Mouse (Mus musculus) forebrain, postnatal 0 days (tissue): ENCODE data around the gene Senp1. TPM values are rescaled to one million over a fixed set of nuclear protein-coding genes. Genes with fewer than 3 reads are reported as not detected.
A peak's percentile ranks its signal among the peaks of the same experiment; 100 is the strongest.

ENCODE experiments used
- ATAC-seq: fragments of 200-750 bp; cut with Nextera tagmentation; 2 replicates; pipeline ENCODE4 v1.8.0; 2017; ENCODE audit warnings: mild to moderate bottlenecking, moderate library complexity
- DNase-seq: peaks from one replicate; pipeline ENCODE4 v3.0.0-alpha.2; 2015
- H3K27ac ChIP-seq: fragments of 300-500 bp; sonication (generic); 2 replicates; pipeline ENCODE4 v1.5.1; 2014; ENCODE audit warnings: low read depth, mild to moderate bottlenecking, antibody characterized with exemption, low read length, moderate library complexity, mixed read lengths
- H3K27me3 ChIP-seq: fragments of 300-500 bp; sonication (generic); 2 replicates; pipeline ENCODE4 v1.6.1; 2014; ENCODE audit warnings: mild to moderate bottlenecking, low read length, mixed read lengths; ENCODE audit not compliant: insufficient read depth
- H3K36me3 ChIP-seq: fragments of 300-500 bp; sonication (generic); 2 replicates; pipeline ENCODE4 v1.6.1; 2014; ENCODE audit warnings: mild to moderate bottlenecking, moderate library complexity; ENCODE audit not compliant: insufficient read depth
- H3K4me1 ChIP-seq: fragments of 300-500 bp; sonication (generic); 2 replicates; pipeline ENCODE4 v1.6.1; 2014; ENCODE audit warnings: antibody characterized with exemption; ENCODE audit not compliant: insufficient read depth
- H3K4me2 ChIP-seq: fragments of 300-500 bp; sonication (generic); 2 replicates; pipeline ENCODE4 v1.6.1; 2014; ENCODE audit warnings: low read depth, mild to moderate bottlenecking, moderate library complexity
- H3K4me3 ChIP-seq: fragments of 300-500 bp; sonication (generic); 2 replicates; pipeline ENCODE4 v1.5.1; 2014; ENCODE audit warnings: low read depth, low read length, mixed read lengths
- H3K9ac ChIP-seq: fragments of 300-500 bp; sonication (generic); 2 replicates; pipeline ENCODE4 v1.6.1; 2014; ENCODE audit warnings: mild to moderate bottlenecking
- H3K9me3 ChIP-seq: fragments of 300-500 bp; sonication (generic); 2 replicates; pipeline ENCODE4 v1.6.1; 2016; ENCODE audit warnings: low read length
- CTCF ChIP-seq: sonication (generic); IDR thresholded peaks from 2 replicates; pipeline ENCODE4 v1.5.1; 2016; ENCODE audit warnings: antibody characterized with exemption, control low read depth, low read depth
- WGBS: fragments of 180-500 bp; shearing (Covaris S2); extraction: QIAGEN DNeasy Blood & Tissue Kit; methylation state at CpG from one replicate; pipeline ENCODE4 v1.1.7; 2014; 5-methylcytosine and 5-hydroxymethylcytosine counted together
- polyA plus RNA-seq: library from polyadenylated mRNA; unstranded; fragments of >200 nt; fragmentation: Nextera tagmentation; extraction: Ambion mirVana; gene quantifications from 2 replicates; pipeline ENCODE4 v1.2.1, GENCODE M21; 2015
- total RNA-seq: library from RNA; depleted of rRNA; stranded (reverse); fragments of >200 nt; gene quantifications from 2 replicates; pipeline ENCODE4 v1.2.3, GENCODE M21; 2014; rRNA removed

Gene Senp1
- total RNA-seq (13.6 and 19.8 TPM in 2 replicates), polyA plus RNA-seq (8.5 and 12.2 TPM in 2 replicates)

DNA sequence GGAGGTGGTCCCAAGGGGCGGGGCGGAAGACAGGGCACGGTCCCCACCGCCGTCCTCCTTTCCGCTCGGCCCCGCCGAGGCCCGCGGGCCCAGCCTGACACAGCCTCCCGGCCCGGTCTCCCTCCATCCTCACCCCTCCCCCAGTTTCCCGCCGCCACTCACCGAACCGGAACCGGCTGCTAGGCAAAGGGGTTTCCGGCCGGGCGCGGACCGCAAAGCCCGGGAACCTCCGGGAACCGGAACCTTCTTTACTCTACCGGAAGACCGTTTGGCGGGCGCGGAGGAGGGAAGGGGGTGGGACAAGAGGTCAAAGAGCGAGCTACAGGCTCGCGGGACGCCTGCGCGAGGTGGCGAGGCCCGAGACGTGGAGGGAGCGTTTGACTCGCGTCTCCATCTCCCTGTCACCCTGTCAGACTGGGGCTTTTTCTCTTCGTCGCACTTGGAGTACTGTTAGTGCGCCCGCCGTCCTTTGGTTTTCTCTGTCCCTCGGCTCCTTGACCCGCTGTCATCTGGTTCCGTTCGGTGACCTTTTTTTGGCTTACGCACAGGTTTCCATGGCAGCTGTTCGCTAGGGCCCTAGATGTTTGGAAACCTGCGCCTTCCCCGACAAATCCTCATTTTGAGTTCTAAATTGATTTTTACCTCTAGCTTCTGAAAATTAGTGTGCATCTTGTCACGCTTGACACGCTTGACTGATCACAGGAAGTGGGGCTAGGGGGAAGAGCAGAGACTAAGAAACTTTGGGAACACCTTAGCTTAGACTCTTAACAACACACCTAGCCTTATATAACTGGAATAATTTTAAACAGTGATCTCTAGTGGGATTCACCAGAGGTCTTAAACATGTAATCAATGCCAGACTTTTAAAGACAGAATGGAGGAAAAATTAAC lies at the start of gene Senp1:
TSS of gene Senp1 (minus strand) at position 624 of the 891 bp plus-strand sequence.
- no peak for TF ChIP-seq CTCF
- Histone ChIP-seq H3K4me3 (peak within 1 kb of the TSS; percentile 64), H3K4me2 (peak within 1 kb of the TSS; percentile 67), H3K9ac (peak within 1 kb of the TSS; percentile 71), H3K27me3 (no peaks in the 10 kb centered on the region), H3K4me1 (0 out of 2 replicates have a peak, but pooled peaks cover 6% of the 10 kb centered on the region), H3K9me3 (no peaks in the 10 kb centered on the region), H3K27ac (peak within 1 kb of the TSS; percentile 92), H3K36me3 (no peaks in the 10 kb centered on the region)
- ATAC-seq, result peak; percentile 96
- 1% methylated on average over 57 of the region's 58 CpGs for WGBS
- peak; percentile 92 for DNase-seq

DNA sequence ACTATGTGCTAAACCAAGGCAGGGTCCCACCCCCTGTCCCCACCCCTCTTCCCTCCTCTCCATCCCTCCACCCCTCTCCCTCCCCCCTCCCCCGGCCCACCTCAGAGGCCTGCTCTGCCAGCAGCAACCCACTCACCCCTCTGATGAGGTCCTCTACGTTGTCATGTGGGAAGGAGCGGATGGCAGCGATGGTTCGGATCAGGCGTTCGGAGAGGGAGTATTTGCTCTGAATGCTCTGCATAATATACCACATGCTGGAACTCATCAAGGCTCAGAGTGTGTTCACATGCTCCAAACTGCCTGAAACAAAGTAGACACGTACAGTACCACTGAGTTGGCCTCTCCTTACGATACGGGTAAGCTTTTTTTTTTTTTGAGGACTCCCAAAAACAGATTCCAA lies 49.0 kb upstream of the Senp1 start:
- no peak for DNase-seq

DNA sequence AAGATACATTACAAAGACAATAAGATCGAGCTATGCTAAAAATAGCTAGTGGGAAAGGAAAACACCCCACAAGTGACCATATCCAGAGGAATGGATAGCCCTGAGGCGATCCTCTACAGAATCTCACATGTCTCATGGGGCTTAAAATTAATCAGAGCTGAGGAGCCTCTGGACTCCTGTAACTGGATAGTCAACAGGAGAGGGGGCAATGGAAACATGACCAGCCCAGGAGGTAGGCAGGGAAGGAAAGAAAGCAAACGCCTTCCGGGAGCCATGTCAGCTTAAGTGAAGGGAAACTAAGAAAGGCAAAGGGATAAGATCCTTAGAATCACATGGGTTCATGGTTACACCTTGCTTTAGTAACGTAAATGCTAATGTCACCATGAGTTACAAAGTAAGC lies 47.3 kb upstream of the Senp1 start:
- WGBS, result 94% methylated on average over 5 of the region's 5 CpGs

More for the DNA sequence above, 49.0 kb upstream of the Senp1 start:
- H3K4me2 ChIP-seq, result no peak overlapping the region
- H3K36me3 ChIP-seq, result peaks cover 29% of the 10 kb centered on the region
- no peak overlapping the region for H3K27ac ChIP-seq
- no peak overlapping the region for H3K4me3 ChIP-seq
- TF ChIP-seq CTCF, result no peak
- WGBS, result 90% methylated on average over 10 of the region's 10 CpGs
- H3K27me3 ChIP-seq, result no peaks in the 10 kb centered on the region
- H3K9me3 ChIP-seq, result no peaks in the 10 kb centered on the region
- peaks cover 5% of the 10 kb centered on the region; the same call in 1 of the 2 replicates for H3K4me1 ChIP-seq
- H3K9ac ChIP-seq, result no peak overlapping the region
- ATAC-seq, result no peak

DNA sequence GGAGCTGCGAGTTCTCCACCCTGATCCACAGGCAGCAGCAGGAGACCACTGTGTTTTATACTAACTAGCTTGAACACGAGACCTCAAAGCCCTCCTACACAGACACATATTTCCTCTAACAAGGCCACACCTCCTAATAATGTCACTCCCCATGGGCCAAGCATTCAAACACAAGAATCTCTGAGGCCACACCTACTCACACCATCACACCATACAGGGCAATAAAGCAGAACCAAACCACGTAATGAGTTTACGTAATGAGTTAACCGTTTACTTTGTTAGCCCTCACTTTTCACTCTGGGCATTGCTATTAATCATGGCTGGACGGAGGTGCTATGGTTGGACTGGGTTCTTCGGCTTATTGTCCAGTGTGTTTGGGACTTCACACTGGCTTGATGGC lies 46.2 kb upstream of the Senp1 start:
- Histone ChIP-seq H3K27me3 (no peaks in the 10 kb centered on the region), H3K4me3 (no peak overlapping the region), H3K4me1 (peaks cover 3% of the 10 kb centered on the region; the same call in 1 of the 2 replicates), H3K4me2 (no peak overlapping the region), H3K27ac (no peak overlapping the region), H3K9ac (no peak overlapping the region), H3K36me3 (peaks cover 54% of the 10 kb centered on the region), H3K9me3 (no peaks in the 10 kb centered on the region)
- DNase-seq (no peak), ATAC-seq (no peak)
- WGBS, result 78% methylated on average over 7 of the region's 7 CpGs
- no peak for TF ChIP-seq CTCF

More for the DNA sequence above, 47.3 kb upstream of the Senp1 start:
- no peak overlapping the region for H3K9ac ChIP-seq
- peaks cover 5% of the 10 kb centered on the region; the same call in 1 of the 2 replicates for H3K4me1 ChIP-seq
- TF ChIP-seq CTCF, result no peak
- H3K4me2 ChIP-seq, result no peak overlapping the region
- peaks cover 43% of the 10 kb centered on the region for H3K36me3 ChIP-seq
- H3K9me3 ChIP-seq, result no peaks in the 10 kb centered on the region
- no peak overlapping the region for H3K4me3 ChIP-seq
- no peak overlapping the region for H3K27ac ChIP-seq
- DNase-seq (no peak), ATAC-seq (no peak)
- no peaks in the 10 kb centered on the region for H3K27me3 ChIP-seq

DNA sequence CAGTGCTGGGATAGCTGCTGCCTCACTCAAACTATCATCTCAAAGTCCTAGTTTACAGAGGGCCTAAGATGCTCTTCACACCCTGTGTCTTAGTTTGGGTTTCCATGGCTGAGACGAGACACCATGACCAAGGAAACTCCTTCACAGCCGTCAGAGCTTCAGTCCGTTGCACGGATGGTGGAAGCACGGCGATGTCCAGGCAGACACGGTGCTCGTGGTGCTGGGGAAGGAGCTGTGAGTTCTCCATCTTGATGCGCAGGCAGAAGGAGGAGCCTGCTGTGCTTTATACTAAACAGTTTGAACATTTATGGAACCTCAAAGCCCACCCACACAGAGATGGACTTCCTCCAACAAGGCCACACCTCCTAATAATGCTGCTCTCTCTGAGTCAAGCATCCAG lies 43.3 kb upstream of the Senp1 start:
- ATAC-seq (no peak), DNase-seq (no peak)
- Histone ChIP-seq H3K27me3 (no peaks in the 10 kb centered on the region), H3K9ac (no peak overlapping the region), H3K9me3 (no peaks in the 10 kb centered on the region), H3K4me3 (no peak overlapping the region), H3K4me1 (no peaks in the 10 kb centered on the region), H3K4me2 (no peak overlapping the region), H3K27ac (no peak overlapping the region), H3K36me3 (peaks cover 74% of the 10 kb centered on the region)
- TF ChIP-seq CTCF, result no peak
- WGBS, result 95% methylated on average over 9 of the region's 9 CpGs

DNA sequence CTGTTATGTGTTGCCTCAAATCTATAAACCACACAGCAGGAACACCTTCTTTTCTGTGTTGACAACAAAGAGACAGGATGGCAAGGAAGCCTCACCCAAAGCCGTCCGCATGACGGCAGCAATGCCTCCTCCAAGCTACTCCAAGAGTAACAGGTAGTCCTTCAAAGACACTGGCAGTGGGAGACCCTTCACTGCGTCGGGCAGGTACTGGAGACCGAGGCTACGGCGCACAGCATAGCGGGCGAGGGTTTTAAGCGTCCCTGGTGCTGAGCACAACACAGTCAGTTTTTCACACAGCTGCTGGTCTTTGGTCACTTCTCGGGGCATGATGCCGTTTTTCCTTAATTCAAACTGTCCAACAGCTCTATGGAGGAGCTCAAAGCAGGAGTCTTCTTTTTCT lies 42.1 kb upstream of the Senp1 start:
- H3K27ac ChIP-seq, result no peak overlapping the region; the same call in 1 of the 2 replicates
- peaks cover 76% of the 10 kb centered on the region for H3K36me3 ChIP-seq
- H3K9me3 ChIP-seq, result no peaks in the 10 kb centered on the region
- DNase-seq, result no peak
- ATAC-seq, result no peak
- H3K27me3 ChIP-seq, result no peaks in the 10 kb centered on the region
- no peak for TF ChIP-seq CTCF
- no peak overlapping the region for H3K4me3 ChIP-seq
- H3K9ac ChIP-seq, result no peak overlapping the region
- no peaks in the 10 kb centered on the region for H3K4me1 ChIP-seq
- WGBS, result 92% methylated on average over 13 of the region's 13 CpGs
- no peak overlapping the region for H3K4me2 ChIP-seq

DNA sequence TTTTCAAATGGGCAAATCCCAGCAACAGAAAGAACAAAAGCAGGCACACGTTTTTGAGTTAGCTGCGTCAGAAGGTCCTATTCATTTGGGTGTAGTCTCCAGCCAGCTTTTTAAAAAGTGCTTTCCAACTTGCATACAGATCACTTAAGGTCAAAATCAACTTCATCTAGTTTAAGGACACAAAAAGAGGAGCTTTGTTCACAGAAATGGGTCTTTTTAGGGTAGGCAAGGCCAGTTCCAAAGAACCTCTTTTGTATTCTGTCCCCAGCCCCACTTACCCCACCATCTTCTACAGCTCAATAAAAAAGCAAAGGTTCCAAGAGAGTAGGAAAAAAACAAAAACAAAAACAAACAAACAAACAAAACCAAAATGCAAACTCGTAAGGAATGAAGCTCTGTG lies 41.1 kb upstream of the Senp1 start:
- TF ChIP-seq CTCF, result no peak
- Histone ChIP-seq H3K4me3 (no peak overlapping the region), H3K9ac (no peak overlapping the region), H3K36me3 (peaks cover 82% of the 10 kb centered on the region), H3K27ac (peak overlapping the region; percentile 48; the same call in 1 of the 2 replicates), H3K27me3 (no peaks in the 10 kb centered on the region), H3K4me2 (no peak overlapping the region), H3K4me1 (no peaks in the 10 kb centered on the region), H3K9me3 (no peaks in the 10 kb centered on the region)
- DNase-seq (peak; percentile 3), ATAC-seq (peak; percentile 50)
- WGBS, result 50% methylated on average over 3 of the region's 3 CpGs
